Mouse (Mus musculus) testis, adult 2 months (tissue): ENCODE measurements around the gene Krtap2-4.

Experiments used
- CTCF ChIP-seq: fragments of 200-500 bp; IDR thresholded peaks from 2 replicates; pipeline ENCODE4 v1.5.1; 2012; ENCODE audit warnings: low read depth, mild to moderate bottlenecking, inconsistent platforms, low read length, moderate library complexity; ENCODE audit not compliant: control insufficient read depth, insufficient read depth, insufficient replicate concordance
- POLR2A ChIP-seq: fragments of 200-500 bp; IDR thresholded peaks from 2 replicates; pipeline ENCODE4 v1.6.1; 2012; ENCODE audit warnings: low read depth, mild to moderate bottlenecking, inconsistent platforms, low read length, moderate library complexity; ENCODE audit not compliant: control insufficient read depth

DNA sequence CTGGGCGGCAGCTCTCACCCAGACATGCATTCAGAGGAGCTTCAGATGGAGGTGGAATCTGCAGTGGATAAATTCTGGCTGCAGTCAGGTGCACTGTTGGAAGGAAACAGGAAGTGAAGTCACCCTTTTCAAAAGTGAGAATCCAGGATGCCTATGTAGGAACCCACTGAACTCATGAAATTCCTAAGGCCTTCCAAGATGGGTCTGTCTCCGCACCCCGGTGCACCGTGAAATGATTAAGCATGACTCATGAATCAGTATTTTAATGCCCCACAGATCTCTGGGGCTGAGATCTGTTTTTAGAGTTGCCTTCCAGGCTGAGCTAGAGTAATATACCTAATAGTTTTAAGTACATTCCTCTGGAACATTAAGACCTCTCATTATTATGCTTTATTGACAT, 44.6 kb upstream of the Krtap2-4 start:
- TF ChIP-seq CTCF (no peak), POLR2A (no peak)
